Mouse (Mus musculus) adrenal gland, adult 18-20 months (tissue): ENCODE measurements at regions not wholly inside any gene's neighbourhood (a gene's known extent, or its start where the extent isn't known, plus 50 kb on each side); places are given as distances from the start of the nearest gene placed in this dataset.

Experiments
- DNase-seq, 2 experiments: peaks; one replicate each; pipeline ENCODE4 v3.0.0; 2021 to 2022; ENCODE audit warnings: low spot score in 2 of 2

GRCm38 (mm10) chr2:38420498-38420897 lies 81.4 kb downstream of the Lhx2 start:
- DNase-seq: no peak

DNA sequence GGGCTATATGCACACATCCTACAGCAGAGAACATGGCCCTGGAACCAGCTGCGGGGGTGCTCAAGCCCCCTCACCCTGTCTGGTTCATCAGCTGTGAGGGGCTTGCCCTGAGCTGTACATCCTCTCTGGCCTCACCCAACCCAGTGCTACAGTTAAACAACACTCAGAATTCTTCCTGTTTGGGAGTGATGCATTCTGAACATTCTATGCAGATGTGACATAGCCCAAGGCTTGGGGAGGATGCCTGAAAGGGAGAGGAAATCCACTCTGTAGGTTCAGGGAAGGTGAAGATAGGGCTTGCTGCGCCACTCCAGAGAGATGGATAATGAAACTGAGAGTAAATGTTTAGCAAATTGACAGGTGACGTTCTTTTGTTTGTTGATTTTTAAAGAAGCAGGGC lies 83.3 kb downstream of the Lhx2 start:
- DNase-seq: no peak

GRCm38 (mm10) chr2:38423886-38424277 lies 84.8 kb downstream of the Lhx2 start:
- DNase-seq: no peak

DNA sequence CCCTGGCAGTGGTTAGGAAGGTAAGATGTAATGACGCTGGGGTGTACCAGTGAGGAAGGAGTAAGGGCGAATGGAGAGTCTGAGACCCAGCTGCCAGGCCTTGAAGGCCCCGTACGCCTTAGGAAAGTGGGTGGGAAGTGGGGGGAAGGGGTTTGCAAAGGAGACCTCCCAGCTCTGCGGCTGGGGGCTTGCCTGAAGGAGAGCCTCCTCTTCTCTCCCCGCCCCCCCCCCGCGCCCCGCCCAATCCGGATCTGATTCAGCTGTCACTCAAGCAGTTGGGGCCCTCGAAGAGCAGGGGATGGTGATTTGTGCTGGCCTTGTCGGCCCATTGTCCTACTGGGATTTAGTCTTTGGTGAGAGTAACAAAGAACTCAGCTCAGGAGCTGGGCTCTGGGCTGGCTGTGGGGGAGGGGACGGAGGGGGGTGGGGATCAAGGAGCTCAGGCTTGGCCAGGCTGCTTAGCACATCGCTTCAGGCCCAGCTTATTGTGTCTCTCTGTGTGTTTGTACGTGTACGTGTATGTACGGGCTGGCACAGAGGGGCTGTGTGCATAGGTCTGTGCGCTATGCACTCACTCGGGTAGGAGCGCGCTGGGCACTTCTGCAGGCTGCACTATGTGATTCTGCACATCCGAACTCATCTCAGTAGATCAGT lies 85.3 kb downstream of the Lhx2 start:
- DNase-seq: no peak

GRCm38 (mm10) chr2:38424976-38425375 lies 85.9 kb downstream of the Lhx2 start:
- DNase-seq: no peak

DNA sequence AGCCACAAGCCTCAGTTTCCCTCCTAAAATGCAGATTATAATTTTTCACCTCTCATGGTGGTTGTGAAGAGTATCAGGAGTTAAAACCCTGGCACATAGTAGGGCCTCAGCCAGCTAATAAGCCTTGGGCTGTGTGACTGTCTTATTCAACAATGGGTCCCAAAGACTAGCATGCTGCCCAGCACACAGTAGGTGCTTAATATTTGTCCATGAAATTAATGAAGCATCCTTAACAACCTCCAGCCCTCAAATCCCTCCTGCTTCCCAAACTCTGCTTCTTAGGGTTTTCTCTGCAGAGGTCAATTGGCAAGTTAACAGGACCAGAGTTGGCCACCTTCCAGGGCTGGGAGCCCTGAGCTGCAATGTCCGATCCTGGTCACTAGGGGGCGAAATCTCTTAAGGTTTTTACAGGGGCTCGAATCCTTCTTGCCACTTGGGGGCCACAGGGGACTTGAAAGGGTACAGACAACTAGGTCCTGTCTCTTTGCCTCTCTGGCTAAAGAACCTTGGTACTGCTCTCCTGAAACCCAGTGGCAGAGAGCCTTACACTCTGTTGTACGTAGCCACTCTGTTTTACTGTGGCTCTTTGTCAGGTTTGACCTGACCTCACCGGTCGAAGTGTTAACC lies 81.6 kb upstream of the Nek6 start:
- DNase-seq: peak; percentile 83 to 85

GRCm38 (mm10) chr2:38431546-38431945 lies 79.9 kb upstream of the Nek6 start:
- DNase-seq: no peak

GRCm38 (mm10) chr2:38433736-38434135 lies 77.7 kb upstream of the Nek6 start:
- no peak for DNase-seq

GRCm38 (mm10) chr2:38436701-38437100 lies 74.7 kb upstream of the Nek6 start:
- no peak for DNase-seq

GRCm38 (mm10) chr2:38439191-38439590 lies 72.3 kb upstream of the Nek6 start:
- no peak for DNase-seq

DNA sequence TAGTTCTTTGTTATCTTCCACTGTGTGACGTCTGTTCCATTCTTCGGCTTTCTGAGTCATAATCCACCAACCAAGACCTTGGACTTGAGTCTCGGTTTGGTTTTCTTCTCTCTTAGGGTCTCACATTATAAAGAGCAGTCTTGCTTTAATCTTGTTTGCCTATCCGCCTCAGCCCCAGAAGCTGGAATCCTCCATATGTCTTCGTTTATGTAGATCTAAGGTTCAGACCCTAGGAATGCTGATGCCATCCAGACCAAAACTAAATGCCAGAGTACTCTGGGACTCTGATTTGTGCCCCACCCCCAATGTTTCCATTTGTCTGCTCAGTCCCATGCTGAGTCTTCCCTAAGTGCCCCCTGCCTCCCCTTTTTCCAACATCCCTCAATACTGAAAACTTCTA lies 71.5 kb upstream of the Nek6 start:
- DNase-seq: no peak

GRCm38 (mm10) chr2:38449092-38449491 lies 62.4 kb upstream of the Nek6 start:
- no peak for DNase-seq

- DNase-seq: no peak
Measured at GRCm38 (mm10) chr2:38456571-38456970, 54.9 kb upstream of the Nek6 start.

GRCm38 (mm10) chr2:38460367-38460766 lies 51.1 kb upstream of the Nek6 start:
- no peak for DNase-seq

DNA sequence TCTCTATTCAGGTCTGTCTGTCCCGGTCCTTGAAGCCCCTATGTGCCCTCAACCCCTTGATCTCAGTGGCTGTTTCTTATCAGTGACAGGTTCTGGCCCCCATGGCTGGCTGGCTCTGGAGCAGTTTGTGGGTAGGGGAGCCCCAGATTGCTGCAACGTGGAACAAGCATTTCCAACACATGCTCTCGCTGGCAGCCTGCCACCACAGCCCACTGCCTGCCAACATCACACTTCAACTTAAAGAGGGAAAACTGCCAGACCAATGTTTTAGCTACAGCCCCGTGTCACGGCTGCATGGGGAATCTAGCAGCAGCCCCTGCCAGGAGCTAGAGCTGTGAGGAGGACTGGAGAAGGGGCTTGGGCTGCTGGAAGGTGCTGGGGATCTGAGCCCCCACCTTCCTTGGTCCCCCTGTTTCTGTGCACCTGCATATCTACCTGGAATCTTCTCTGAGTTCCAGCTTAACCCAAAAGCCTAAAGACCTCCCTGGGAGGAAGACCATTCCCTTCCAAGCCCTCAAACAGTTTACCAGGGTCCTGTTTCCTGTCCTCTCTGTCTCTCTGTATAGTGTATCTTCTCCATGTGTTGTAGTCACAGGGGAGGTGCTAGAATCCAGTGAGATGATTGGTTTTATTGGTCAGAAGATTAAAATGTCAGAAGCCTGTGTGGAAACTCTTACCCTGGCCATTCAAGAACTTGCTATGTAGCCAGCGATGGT lies 50.5 kb upstream of the Nek6 start:
- DNase-seq: no peak
